Comparison of ENCODE assay signal across 8 mouse cellular contexts in the genomic region with DNA sequence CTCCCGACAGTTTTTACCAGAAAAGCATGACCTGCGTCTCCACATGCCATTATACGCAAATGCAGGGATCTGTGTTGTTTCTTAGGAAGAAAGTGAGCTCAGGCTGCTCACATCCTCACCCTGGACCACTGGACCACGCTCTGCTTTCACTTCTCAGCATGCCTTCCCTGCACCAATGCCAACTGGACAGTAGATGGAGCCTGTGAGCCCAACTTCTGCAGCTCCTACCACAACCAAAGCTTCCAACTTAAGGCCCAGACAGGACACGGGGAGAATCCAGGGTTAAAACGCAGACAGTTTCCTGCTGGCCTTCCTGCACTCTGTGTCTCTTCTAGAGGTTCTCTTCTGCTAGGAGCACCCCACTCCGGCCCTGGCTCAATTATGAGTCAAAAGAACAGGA.
A peak's percentile ranks its signal among the peaks of the same experiment; 100 is the strongest.
DNase-seq lines count a peak whose midpoint lies in the region; ATAC-seq and TF ChIP-seq lines count a peak whose summit lies in the region.

No protein-coding gene starts in this region.

- peak; percentile 40 for ATAC-seq in lung, postnatal 0 days

- peak; percentile 95 for TF ChIP-seq CTCF in ES-Bruce4 (IDR thresholded peaks at IDR 0.05; ENCODE audit: low read depth, low read length)
- peak; percentile 86 for TF ChIP-seq CTCF in bone marrow, adult 2 months (IDR thresholded peaks at IDR 0.05; ENCODE audit: control insufficient read depth, insufficient read depth, low read length)
- peak; percentile 92 for TF ChIP-seq CTCF in embryonic fibroblast, embryonic 13.5 days (IDR thresholded peaks at IDR 0.05; ENCODE audit: borderline replicate concordance, insufficient read depth, low read length)
- TF ChIP-seq CTCF in lung, postnatal 0 days (IDR thresholded peaks at IDR 0.05), result peak; percentile 90

- H3K9ac ChIP-seq in ES-Bruce4 (ENCODE audit: low read depth, poor library complexity, severe bottlenecking), result no peak overlapping the region
- H3K9ac ChIP-seq in lung, postnatal 0 days (replicated peaks; ENCODE audit: low read depth), result no peak overlapping the region

- H3K27me3 ChIP-seq in ES-Bruce4 (ENCODE audit: control insufficient read depth, insufficient read depth, low read length, poor library complexity, severe bottlenecking), result no peaks in the 10 kb centered on the region
- H3K27me3 ChIP-seq in heart, embryonic 10.5 days (ENCODE audit: insufficient read depth, poor library complexity, severe bottlenecking), result no peaks in the 10 kb centered on the region
- H3K27me3 ChIP-seq in lung, postnatal 0 days (replicated peaks; ENCODE audit: insufficient read depth, low read length), result no peaks in the 10 kb centered on the region

- no peak for TF ChIP-seq POLR2A in ES-Bruce4 (IDR thresholded peaks at IDR 0.05; ENCODE audit: insufficient read depth, low read length)
- no peak for TF ChIP-seq POLR2A in bone marrow, adult 2 months (IDR thresholded peaks at IDR 0.05; ENCODE audit: borderline replicate concordance, control insufficient read depth, low read depth, low read length)
- TF ChIP-seq POLR2A in embryonic fibroblast, embryonic 13.5 days (IDR thresholded peaks at IDR 0.05; ENCODE audit: low read depth, low read length), result no peak

- DNase-seq in heart, embryonic 10.5 days (ENCODE audit: low spot score), result peak; percentile 84
- peak; percentile 11 for DNase-seq in large intestine, adult 2 months (ENCODE audit: low read depth, low spot score)
- DNase-seq in lung, postnatal 0 days (ENCODE audit: low spot score), result peak; percentile 77
- peak; percentile 18 for DNase-seq in ovary, postnatal 10 days (ENCODE audit: low spot score)
- peak; percentile 65 for DNase-seq in thymus, postnatal 0 days (ENCODE audit: low spot score)

- H3K4me3 ChIP-seq in ES-Bruce4 (ENCODE audit: low read depth, low read length), result no peak overlapping the region
- H3K4me3 ChIP-seq in bone marrow, adult 2 months (replicated peaks; ENCODE audit: control insufficient read depth, low read depth, low read length), result no peak overlapping the region
- no peak overlapping the region for H3K4me3 ChIP-seq in embryonic fibroblast, embryonic 13.5 days (ENCODE audit: insufficient read depth, low read length)
- no peak overlapping the region for H3K4me3 ChIP-seq in heart, embryonic 10.5 days
- H3K4me3 ChIP-seq in lung, postnatal 0 days (ENCODE audit: low read depth, low read length), result no peak overlapping the region

- H3K4me2 ChIP-seq in lung, postnatal 0 days (replicated peaks; ENCODE audit: low read depth, low read length), result no peak overlapping the region

- no peaks in the 10 kb centered on the region for H3K36me3 ChIP-seq in ES-Bruce4 (ENCODE audit: control insufficient read depth, insufficient read depth, low read length, poor library complexity, severe bottlenecking)
- H3K36me3 ChIP-seq in heart, embryonic 10.5 days, result no peaks in the 10 kb centered on the region
- H3K36me3 ChIP-seq in lung, postnatal 0 days (ENCODE audit: insufficient read depth, low read length), result no peaks in the 10 kb centered on the region

- H3K4me1 ChIP-seq in ES-Bruce4 (ENCODE audit: control insufficient read depth, insufficient read depth, low read length), result no peaks in the 10 kb centered on the region
- no peaks in the 10 kb centered on the region for H3K4me1 ChIP-seq in bone marrow, adult 2 months (ENCODE audit: control insufficient read depth, insufficient read depth, low read length)
- H3K4me1 ChIP-seq in embryonic fibroblast, embryonic 13.5 days (ENCODE audit: control insufficient read depth, insufficient read depth, low read length), result peaks cover 11% of the 10 kb centered on the region
- peaks cover 40% of the 10 kb centered on the region for H3K4me1 ChIP-seq in heart, embryonic 10.5 days
- no peaks in the 10 kb centered on the region for H3K4me1 ChIP-seq in lung, postnatal 0 days (ENCODE audit: insufficient read depth, low read depth, low read length)

- WGBS in bone marrow, adult 2 months, result 9% methylated on average over 7 of the region's 7 CpGs
- WGBS in heart, embryonic 10.5 days, result 10% methylated on average over 7 of the region's 7 CpGs
- WGBS in large intestine, adult 2 months, result 14% methylated on average over 7 of the region's 7 CpGs
- WGBS in lung, postnatal 0 days, result 8% methylated on average over 7 of the region's 7 CpGs

- H3K9me3 ChIP-seq in ES-Bruce4 (replicated peaks; ENCODE audit: control insufficient read depth, insufficient read depth, low read length, poor library complexity, severe bottlenecking), result peaks cover 3% of the 10 kb centered on the region
- no peaks in the 10 kb centered on the region; the same call in 1 of the 2 replicates for H3K9me3 ChIP-seq in heart, embryonic 10.5 days
- no peaks in the 10 kb centered on the region for H3K9me3 ChIP-seq in lung, postnatal 0 days (ENCODE audit: low read length)

- no peak overlapping the region for H3K27ac ChIP-seq in ES-Bruce4 (ENCODE audit: insufficient read depth, low read length)
- H3K27ac ChIP-seq in bone marrow, adult 2 months (ENCODE audit: control insufficient read depth, insufficient read depth, low read depth, low read length, poor library complexity), result no peak overlapping the region
- H3K27ac ChIP-seq in embryonic fibroblast, embryonic 13.5 days (ENCODE audit: insufficient read depth, low read length), result no peak overlapping the region
- no peak overlapping the region for H3K27ac ChIP-seq in heart, embryonic 10.5 days
- no peak overlapping the region for H3K27ac ChIP-seq in lung, postnatal 0 days (ENCODE audit: low read length)

- no peak for TF ChIP-seq EP300 in ES-Bruce4 (IDR thresholded peaks at IDR 0.05; ENCODE audit: insufficient read depth, low read depth, low read length)
- no peak for TF ChIP-seq EP300 in lung, postnatal 0 days (IDR thresholded peaks at IDR 0.05)

Comparison
In these comparisons a context has a peak if more than half of its experiments do, and no peak if none do; other contexts are left out.
1. DNase-seq: peak in every context shown above with its lines; median percentile 84 in heart, embryonic 10.5 days; 77 in lung, postnatal 0 days; 65 in thymus, postnatal 0 days; 18 in ovary, postnatal 10 days; 11 in large intestine, adult 2 months.